In the genomic region with DNA sequence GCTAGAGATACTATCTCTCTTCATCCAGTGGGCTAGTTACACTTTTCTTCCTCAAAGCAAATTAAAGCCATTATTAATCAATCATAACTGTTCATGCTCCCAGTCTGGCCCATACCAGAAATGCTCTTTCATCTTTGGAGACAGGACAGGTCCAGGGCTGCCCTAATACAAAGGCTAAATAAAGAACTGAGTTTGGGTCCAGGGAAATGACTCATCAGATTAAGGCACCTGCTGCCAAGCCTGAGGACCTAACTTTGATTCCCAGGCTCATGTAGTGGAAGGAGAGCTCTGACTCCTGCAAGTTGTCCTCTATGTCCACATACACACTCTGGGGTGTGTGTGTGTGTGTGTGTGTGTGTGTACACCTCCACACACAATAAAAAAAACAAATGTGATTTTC, we compare ENCODE assay signal across 15 mouse cellular contexts. TPM values are rescaled to one million over a fixed set of nuclear protein-coding genes. Genes with fewer than 3 reads are reported as not detected.
DNase-seq lines count a peak whose midpoint lies in the region; ATAC-seq and TF ChIP-seq lines count a peak whose summit lies in the region.
"Had no signal": no experiment of that assay in that cellular context is flagged by ENCODE, and none has a peak within 500 bp of the region (broad histone marks: within the 10 kb centered on the region; RNA-seq: fewer than 3 reads in every experiment).

No protein-coding gene starts in this region.

- no peak overlapping the region for H3K4me2 ChIP-seq in stomach, embryonic 15.5 days
- H3K4me2 ChIP-seq: hindbrain, embryonic 13.5 days; kidney, embryonic 15.5 days; liver, embryonic 12.5 days had no signal

- no peak overlapping the region for H3K9ac ChIP-seq in stomach, embryonic 15.5 days
- H3K9ac ChIP-seq: hindbrain, embryonic 13.5 days; kidney, embryonic 15.5 days; liver, embryonic 12.5 days had no signal

- no peaks in the 10 kb centered on the region for H3K9me3 ChIP-seq in stomach, embryonic 15.5 days
- H3K9me3 ChIP-seq: hindbrain, embryonic 13.5 days; kidney, embryonic 15.5 days; liver, embryonic 12.5 days; midbrain, embryonic 10.5 days had no signal

- H3K4me3 ChIP-seq in kidney, adult 2 months (ENCODE audit: insufficient read depth, low read depth, low read length) = no peak overlapping the region
- no peak overlapping the region for H3K4me3 ChIP-seq in stomach, embryonic 15.5 days (replicated peaks)
- H3K4me3 ChIP-seq: hindbrain, embryonic 13.5 days; kidney, embryonic 15.5 days; liver, embryonic 12.5 days; midbrain, embryonic 10.5 days had no signal

- no peak overlapping the region for H3K27ac ChIP-seq in kidney, adult 2 months (ENCODE audit: insufficient read depth, low read depth, low read length)
- peak overlapping the region; percentile 61; the same call in 1 of the 2 replicates for H3K27ac ChIP-seq in stomach, embryonic 15.5 days
- H3K27ac ChIP-seq: hindbrain, embryonic 13.5 days; kidney, embryonic 15.5 days; liver, embryonic 12.5 days; midbrain, embryonic 10.5 days had no signal

- H3K36me3 ChIP-seq in kidney, adult 2 months (ENCODE audit: control insufficient read depth, insufficient read depth, low read length) = no peaks in the 10 kb centered on the region
- H3K36me3 ChIP-seq in stomach, embryonic 15.5 days = no peaks in the 10 kb centered on the region
- H3K36me3 ChIP-seq: hindbrain, embryonic 13.5 days; kidney, embryonic 15.5 days; liver, embryonic 12.5 days; midbrain, embryonic 10.5 days had no signal

- no peak; the same call in 1 of the 2 replicates for ATAC-seq in stomach, embryonic 15.5 days (ENCODE audit: insufficient read depth, low FRiP score, low read depth)
- no peak for ATAC-seq in inflammation-experienced regulatory T-cells, adult 6 months
- ATAC-seq: liver, embryonic 12.5 days had no signal

- H3K27me3 ChIP-seq in kidney, adult 2 months (replicated peaks; ENCODE audit: control insufficient read depth, insufficient read depth, low read length) = no peaks in the 10 kb centered on the region; the same call in 1 of the 2 replicates
- H3K27me3 ChIP-seq in stomach, embryonic 15.5 days (replicated peaks) = no peaks in the 10 kb centered on the region
- H3K27me3 ChIP-seq: hindbrain, embryonic 13.5 days; kidney, embryonic 15.5 days; liver, embryonic 12.5 days had no signal

- DNase-seq in cerebellum, adult 11-12 months = peak; percentile 36
- no peak for DNase-seq in cerebellum, postnatal 4 days (ENCODE audit: low spot score in 2 of 2)
- DNase-seq in kidney, adult 2 months = peak; percentile 13
- DNase-seq in kidney, postnatal 10 days = no peak
- peak; percentile 34 to 62 for DNase-seq in cerebellum, postnatal 36 days
- no peak for DNase-seq in layer of hippocampus, adult 8-10 months (ENCODE audit: low spot score in 2 of 2)
- DNase-seq: left cerebral cortex, postnatal 4 days; right cerebral cortex, postnatal 14 days; thymus, postnatal 25 days had no signal

- no peak for TF ChIP-seq CTCF in kidney, adult 2 months (conservative IDR thresholded peaks at IDR 0.05; ENCODE audit: insufficient read depth, insufficient read length, low read depth, low read length)

- H3K4me1 ChIP-seq in kidney, adult 2 months (ENCODE audit: control insufficient read depth, insufficient read depth, low read length) = no peaks in the 10 kb centered on the region
- peaks cover 22% of the 10 kb centered on the region for H3K4me1 ChIP-seq in stomach, embryonic 15.5 days

- TF ChIP-seq POLR2A in kidney, adult 2 months (IDR thresholded peaks at IDR 0.05; ENCODE audit: low read depth, low read length) = no peak

RNA-seq across cellular contexts. Expression of gene Auts2, which starts 51.1 kb away (rescaled TPM):
- polyA plus RNA-seq in kidney, adult 2 months (2012; rRNA removed) = 7.0 and 9.2 TPM in 2 replicates
- 25.5 and 26.2 TPM in 2 replicates for polyA plus RNA-seq in stomach, embryonic 15.5 days (2015; fragmentation: Nextera tagmentation; extraction: Ambion mirVana)
- polyA plus RNA-seq in inflammation-experienced regulatory T-cells, adult 6 months (2017; shearing (Covaris generic)) = not detected
- total RNA-seq in layer of hippocampus, adult 8-10 months (2022) = 100 to 1,000 TPM; 126 to 150 (median 139) TPM

Comparison
In these comparisons a context has a peak if more than half of its experiments do, and no peak if none do; other contexts are left out.
1. DNase-seq: peak in cerebellum, adult 11-12 months (single experiment), kidney, adult 2 months (single experiment) and cerebellum, postnatal 36 days (2 of 2); none in cerebellum, postnatal 4 days (0 of 2), kidney, postnatal 10 days (single experiment) and layer of hippocampus, adult 8-10 months (0 of 2).